Mouse (Mus musculus) olfactory bulb, adult 2 months (tissue): ENCODE data around the gene Cntrl.

ENCODE experiments used
- CTCF ChIP-seq: fragments of 200-500 bp; IDR thresholded peaks from 2 replicates; pipeline ENCODE4 v1.5.1; 2012; ENCODE audit warnings: low read depth, mild to moderate bottlenecking, low read length, moderate library complexity; ENCODE audit not compliant: insufficient read depth
- POLR2A ChIP-seq: fragments of 200-500 bp; IDR thresholded peaks from 2 replicates; pipeline ENCODE4 v1.6.1; 2012; ENCODE audit warnings: mild to moderate bottlenecking, low read depth, low read length, moderate library complexity; ENCODE audit not compliant: insufficient read depth

DNA sequence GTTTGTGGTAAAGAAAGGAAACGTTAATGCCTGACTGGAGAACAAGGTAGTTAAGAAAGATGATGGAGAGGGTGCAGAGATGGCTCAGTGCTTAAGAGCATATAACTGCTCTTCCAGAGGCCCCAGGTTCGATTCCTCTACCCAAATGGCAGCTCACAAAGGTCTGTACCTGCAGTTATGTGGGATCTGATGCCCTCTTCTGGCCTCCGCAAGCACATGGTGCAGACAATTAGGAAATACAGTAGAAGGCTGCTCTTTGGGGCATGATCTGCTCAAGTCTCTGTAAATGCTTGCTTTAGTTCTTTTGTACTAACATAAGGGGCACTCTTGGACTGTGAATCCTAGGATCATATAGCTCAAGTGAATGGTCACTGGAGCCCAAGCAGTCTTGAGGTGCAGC is 580 bp upstream of the Cntrl start:
- no peak for TF ChIP-seq CTCF
- TF ChIP-seq POLR2A: no peak
